9 mouse cellular contexts compared by ENCODE assay signal in genomic region chr15:77843046-77843445, GRCm38 (mm10). TPM values are rescaled to one million over a fixed set of nuclear protein-coding genes. Genes with fewer than 3 reads are reported as not detected.
DNase-seq lines count a peak whose midpoint lies in the region; ATAC-seq and TF ChIP-seq lines count a peak whose summit lies in the region.
"Had no signal": no experiment of that assay in that cellular context is flagged by ENCODE, and none has a peak within 500 bp of the region (broad histone marks: within the 10 kb centered on the region; RNA-seq: fewer than 3 reads in every experiment).

No protein-coding gene starts in this region.

- H3K79me2 ChIP-seq in heart, adult 2 months (replicated peaks; ENCODE audit: control insufficient read depth, insufficient read depth, low read length) = peaks cover 6% of the 10 kb centered on the region
- H3K79me2 ChIP-seq in C2C12 (ENCODE audit: control insufficient read depth, insufficient read depth) = peaks cover 48% of the 10 kb centered on the region

- DNase-seq in heart, adult 2 months = no peak
- no peak for DNase-seq in heart, postnatal 36 days
- DNase-seq in liver, embryonic 14.5 days (ENCODE audit: low read depth in 3 of 3, low spot score in 3 of 3) = no peak
- no peak for DNase-seq in frontal cortex, postnatal 25 days (ENCODE audit: low spot score in 2 of 2)
- no peak for DNase-seq in embryo, embryonic 10.5 days (ENCODE audit: low spot score)
- DNase-seq in left cerebral cortex, adult 8-10 months (ENCODE audit: low spot score in 2 of 2) = no peak
- DNase-seq: B cell, adult 2 months had no signal

- WGBS in heart, adult 2 months = 61% methylated on average over 2 of the region's 2 CpGs
- WGBS in forebrain, embryonic 15.5 days = 32% methylated on average over 2 of the region's 2 CpGs
- 37% methylated on average over 2 of the region's 2 CpGs for WGBS in liver, embryonic 14.5 days (ENCODE audit: insufficient replicate concordance)

- H3K4me1 ChIP-seq in heart, adult 2 months (ENCODE audit: control insufficient read depth, insufficient read depth, low read length) = peaks cover 5% of the 10 kb centered on the region
- peaks cover 26% of the 10 kb centered on the region for H3K4me1 ChIP-seq in forebrain, embryonic 15.5 days
- H3K4me1 ChIP-seq in liver, embryonic 14.5 days (replicated peaks; ENCODE audit: control insufficient read depth in 2 of 2, insufficient read depth in 2 of 2, low read length in 1 of 2) = peaks cover 13 to 23% of the 10 kb centered on the region in 2 experiments

- H3K79me3 ChIP-seq in C2C12 (ENCODE audit: low read depth) = peaks cover 38% of the 10 kb centered on the region

- peaks cover 4% of the 10 kb centered on the region; the same call in 1 of the 2 replicates for H3K36me3 ChIP-seq in heart, adult 2 months (ENCODE audit: control insufficient read depth, insufficient read depth, low read length)
- peaks cover 25% of the 10 kb centered on the region for H3K36me3 ChIP-seq in C2C12 (ENCODE audit: control insufficient read depth, insufficient read depth)
- no peaks in the 10 kb centered on the region for H3K36me3 ChIP-seq in forebrain, embryonic 15.5 days
- H3K36me3 ChIP-seq in liver, embryonic 14.5 days (replicated peaks; ENCODE audit: control insufficient read depth, insufficient read depth, low read depth) = no peaks in the 10 kb centered on the region

- H3K27me3 ChIP-seq in heart, adult 2 months (ENCODE audit: control insufficient read depth, insufficient read depth, low read length) = no peaks in the 10 kb centered on the region
- H3K27me3 ChIP-seq in C2C12 (ENCODE audit: control insufficient read depth, insufficient read depth, insufficient read length) = no peaks in the 10 kb centered on the region
- H3K27me3 ChIP-seq in forebrain, embryonic 15.5 days = no peaks in the 10 kb centered on the region
- H3K27me3 ChIP-seq in liver, embryonic 14.5 days (ENCODE audit: control insufficient read depth, insufficient read depth, low read length) = no peaks in the 10 kb centered on the region

- peak overlapping the region; percentile 59 for H3K4me2 ChIP-seq in forebrain, embryonic 15.5 days (replicated peaks)
- H3K4me2 ChIP-seq in liver, embryonic 14.5 days (ENCODE audit: low read depth) = peak overlapping the region; percentile 88

- no peak for TF ChIP-seq POLR2A in heart, adult 2 months (IDR thresholded peaks at IDR 0.05; ENCODE audit: insufficient read depth, low read depth, low read length)

- H3K9me3 ChIP-seq in forebrain, embryonic 15.5 days = no peaks in the 10 kb centered on the region
- no peaks in the 10 kb centered on the region for H3K9me3 ChIP-seq in liver, embryonic 14.5 days (ENCODE audit: control insufficient read depth, low read length)

- TF ChIP-seq CTCF in heart, adult 2 months (IDR thresholded peaks at IDR 0.05) = no peak
- no peak for TF ChIP-seq CTCF in C2C12 (IDR thresholded peaks at IDR 0.05; ENCODE audit: control insufficient read depth, insufficient read depth, insufficient read length)
- TF ChIP-seq CTCF in liver, embryonic 14.5 days (IDR thresholded peaks at IDR 0.05; ENCODE audit: low read depth) = no peak

- peak overlapping the region; percentile 25 for H3ac ChIP-seq in C2C12 (ENCODE audit: control insufficient read depth, insufficient read length, low read depth)

- no peak overlapping the region for H3K4me3 ChIP-seq in heart, adult 2 months
- peak overlapping the region; percentile 15 for H3K4me3 ChIP-seq in C2C12 (ENCODE audit: insufficient read depth, poor library complexity, severe bottlenecking)
- H3K4me3 ChIP-seq in forebrain, embryonic 15.5 days = peak overlapping the region; percentile 60; the same call in 1 of the 2 replicates
- peak overlapping the region in 1 of 2 experiments; percentile 96; a peak in 2 of 4 replicates for H3K4me3 ChIP-seq in liver, embryonic 14.5 days (ENCODE audit: insufficient read depth in 1 of 2, low read depth in 2 of 2, low read length in 2 of 2)

- ATAC-seq in forebrain, embryonic 15.5 days (replicated peaks) = no peak
- ATAC-seq in liver, embryonic 14.5 days (ENCODE audit: insufficient read depth) = no peak

- no peak overlapping the region for H3K9ac ChIP-seq in heart, adult 2 months (ENCODE audit: low read depth, low read length)
- H3K9ac ChIP-seq in forebrain, embryonic 15.5 days (replicated peaks) = no peak overlapping the region
- no peak overlapping the region for H3K9ac ChIP-seq in liver, embryonic 14.5 days (replicated peaks)

- intact Hi-C loops in heart, adult 2 months (cut with DNase I) = no loop called here
- intact Hi-C loops in heart, postnatal 36 days (cut with DNase I) = loop anchor here (5.0 kb wide), 1 partner anchor 69 kb away; no protein-coding TSS in a partner anchor

- no peak for TF ChIP-seq EP300 in heart, adult 2 months (IDR thresholded peaks at IDR 0.05; ENCODE audit: insufficient read depth, low read depth, low read length)
- no peak for TF ChIP-seq EP300 in liver, embryonic 14.5 days (IDR thresholded peaks at IDR 0.05; ENCODE audit: low read depth)

- peak overlapping the region; percentile 83 for H3K27ac ChIP-seq in heart, adult 2 months
- H3K27ac ChIP-seq in forebrain, embryonic 15.5 days (replicated peaks) = no peak overlapping the region
- H3K27ac ChIP-seq in liver, embryonic 14.5 days = no peak overlapping the region

TF ChIP-seq in C2C12, 6 proteins besides CTCF, POLR2A, EP300 and RAD21:
- TF ChIP-seq MYOD1 (IDR thresholded peaks at IDR 0.05; ENCODE audit: control insufficient read depth, insufficient read length, low read depth) (no peak), FOSL1 (IDR thresholded peaks at IDR 0.05; ENCODE audit: insufficient read depth, low read length, poor library complexity, severe bottlenecking) (no peak)

RNA-seq across cellular contexts. Expression of gene Myh9, which starts 1.1 kb away (rescaled TPM):
- total RNA-seq in heart, adult 2 months (2021) = 100 to 1,000 TPM in 1 of 2 experiments, 10 to 100 TPM in 1; 88.3 to 111 TPM
- polyA plus RNA-seq in heart, adult 2 months (2012; rRNA removed) = 30.4 and 46.8 TPM in 2 replicates
- total RNA-seq in heart, postnatal 36 days (2021) = 100 to 1,000 TPM; 105 to 110 TPM
- 580 TPM for polyA plus RNA-seq in C2C12 (2012; fragmentation: generic; extraction: Trizol)
- polyA plus RNA-seq in forebrain, embryonic 15.5 days (2015; fragmentation: Nextera tagmentation; extraction: Ambion mirVana) = 12.3 and 12.4 TPM in 2 replicates
- polyA plus RNA-seq in liver, embryonic 14.5 days (2012; rRNA removed) = 14.2 and 21.9 TPM in 2 replicates
- polyA plus RNA-seq in liver, embryonic 14.5 days (2014; fragmentation: Nextera tagmentation; extraction: Ambion mirVana) = 21.3 and 23.1 TPM in 2 replicates
- 10 to 100 TPM; 65.9 to 77.7 (median 71.1) TPM for total RNA-seq in left cerebral cortex, adult 8-10 months (2022)

Comparison
In these comparisons a context has a peak if more than half of its experiments do, and no peak if none do; other contexts are left out.
1. RNA of gene Myh9, which starts 1.1 kb away (polyA plus RNA-seq): 580 TPM in C2C12 (single experiment); 30.4 to 46.8 TPM in heart, adult 2 months, 14.2 to 23.1 TPM in liver, embryonic 14.5 days and 12.3 to 12.4 TPM in forebrain, embryonic 15.5 days; every median in the first group is over 10 times any median in the second.